Mouse (Mus musculus) heart, postnatal 0 days (tissue): Measurements from ENCODE around the gene Ccm2l.

Experiments
- CTCF ChIP-seq: IDR thresholded peaks from 2 replicates; pipeline ENCODE4 v1.5.1; 2016; ENCODE audit warnings: antibody characterized with exemption, control low read depth, low read depth
- EP300 ChIP-seq: IDR thresholded peaks from 2 replicates; pipeline ENCODE4 v1.6.1; 2016; ENCODE audit warnings: antibody characterized with exemption, low read depth

DNA sequence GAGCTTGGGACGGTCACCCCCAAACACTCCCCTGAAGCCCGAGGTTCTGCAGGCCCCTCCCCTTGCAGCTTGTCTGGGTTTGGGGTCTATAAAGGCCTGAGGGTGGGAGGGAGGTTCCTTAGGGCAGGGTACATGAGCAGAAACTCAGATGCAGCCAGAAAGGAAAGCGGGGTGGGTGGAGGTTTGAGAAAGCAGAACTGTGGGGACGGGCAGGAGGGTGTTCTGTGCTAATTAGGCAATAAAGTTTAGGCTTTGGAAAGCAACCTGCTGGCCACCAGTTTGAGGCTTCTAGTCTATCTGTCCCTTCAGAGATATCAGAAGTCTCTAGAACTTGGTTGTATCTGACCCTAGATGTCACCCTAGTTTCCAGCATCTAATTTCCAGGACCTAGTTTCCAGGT lies 7.4 kb upstream of the Ccm2l start:
- TF ChIP-seq CTCF, result no peak
- TF ChIP-seq EP300, result no peak
